Mouse (Mus musculus): ENCODE data around the gene Zfp771.

DNA sequence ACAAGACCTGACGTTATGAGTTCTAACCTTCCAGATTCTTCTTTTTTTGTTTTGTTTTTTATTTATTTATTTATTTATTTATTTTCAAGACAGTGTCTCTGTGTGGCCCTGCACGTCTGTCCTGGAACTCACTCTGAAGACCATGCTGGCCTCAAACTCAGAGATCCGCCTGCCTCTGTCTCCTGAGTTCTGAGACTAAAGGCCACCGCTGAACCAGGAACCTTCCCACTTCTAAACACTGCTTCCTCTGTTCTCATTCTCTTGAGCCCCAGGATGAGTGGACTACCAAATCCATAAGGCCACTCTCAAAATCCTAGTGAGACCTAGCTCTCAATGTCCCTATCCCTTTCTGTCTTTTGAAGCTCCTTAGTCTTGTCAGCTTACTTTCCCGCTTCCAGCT, 34.2 kb upstream of the Zfp771 start:
- TF ChIP-seq GATA1 (IDR thresholded peaks at IDR 0.05; ENCODE audit: borderline replicate concordance, low read length) (no peak), CTCF (IDR thresholded peaks at IDR 0.05; ENCODE audit: low read depth, low read length) (no peak)

All from G1E (cell line).